Comparison of ENCODE assay signal across 8 mouse cellular contexts in genomic region chr7:24081634-24082431, GRCm38 (mm10). TPM values are rescaled to one million over a fixed set of nuclear protein-coding genes. Genes with fewer than 3 reads are reported as not detected.
DNase-seq lines count a peak whose midpoint lies in the region; ATAC-seq and TF ChIP-seq lines count a peak whose summit lies in the region.

TSS of gene Zfp180 (plus strand) at chr7:24081924.

- ATAC-seq in embryonic facial prominence, embryonic 14.5 days (ENCODE audit: low read depth), result peak; percentile 98
- peak; percentile 98 for ATAC-seq in limb, embryonic 13.5 days (ENCODE audit: low FRiP score, low read depth)
- peak; percentile 97 for ATAC-seq in midbrain, embryonic 16.5 days

- peaks cover 9% of the 10 kb centered on the region; the same call in 1 of the 2 replicates for H3K9me3 ChIP-seq in embryonic facial prominence, embryonic 14.5 days (ENCODE audit: control insufficient read depth, low read length)
- H3K9me3 ChIP-seq in limb, embryonic 13.5 days, result peaks cover 15% of the 10 kb centered on the region; the same call in 1 of the 2 replicates
- H3K9me3 ChIP-seq in midbrain, embryonic 16.5 days (replicated peaks; ENCODE audit: control insufficient read depth, low read length, poor library complexity, severe bottlenecking), result peaks cover 11% of the 10 kb centered on the region

- peaks cover 18% of the 10 kb centered on the region for H3K36me3 ChIP-seq in embryonic facial prominence, embryonic 14.5 days (ENCODE audit: control insufficient read depth, insufficient read depth, low read length)
- H3K36me3 ChIP-seq in heart, adult 2 months (ENCODE audit: control insufficient read depth, insufficient read depth, low read length), result no peaks in the 10 kb centered on the region
- H3K36me3 ChIP-seq in limb, embryonic 13.5 days, result peaks cover 23% of the 10 kb centered on the region
- H3K36me3 ChIP-seq in midbrain, embryonic 16.5 days (ENCODE audit: control insufficient read depth, insufficient read depth, low read length), result peaks cover 15% of the 10 kb centered on the region

- no peak for TF ChIP-seq CTCF in heart, adult 2 months (IDR thresholded peaks at IDR 0.05)

- peak; percentile 69 for TF ChIP-seq POLR2A in heart, adult 2 months (IDR thresholded peaks at IDR 0.05; ENCODE audit: insufficient read depth, low read depth, low read length)

- 23% methylated on average over 44 of the region's 44 CpGs for WGBS in embryonic facial prominence, embryonic 14.5 days
- WGBS in heart, adult 2 months, result 14% methylated on average over 44 of the region's 44 CpGs
- 16% methylated on average over 44 of the region's 44 CpGs for WGBS in limb, embryonic 13.5 days
- 20% methylated on average over 44 of the region's 44 CpGs for WGBS in midbrain, embryonic 16.5 days

- intact Hi-C loops in heart, adult 2 months (cut with DNase I), result loop anchor here (1.0 to 5.0 kb wide), 5 partner anchors 29 to 185 kb away; partner anchors contain the start of gene Zfp108

- H3K9ac ChIP-seq in embryonic facial prominence, embryonic 14.5 days (ENCODE audit: low read depth, low read length), result peak within 1 kb of the TSS; percentile 69
- peak within 1 kb of the TSS; percentile 60 for H3K9ac ChIP-seq in heart, adult 2 months (ENCODE audit: low read depth, low read length)
- peak within 1 kb of the TSS; percentile 79 for H3K9ac ChIP-seq in limb, embryonic 13.5 days
- H3K9ac ChIP-seq in midbrain, embryonic 16.5 days (ENCODE audit: low read depth, low read length), result peak within 1 kb of the TSS; percentile 82

- TF ChIP-seq EP300 in heart, adult 2 months (IDR thresholded peaks at IDR 0.05; ENCODE audit: insufficient read depth, low read depth, low read length), result peak; percentile 68

- H3K27me3 ChIP-seq in embryonic facial prominence, embryonic 14.5 days (replicated peaks; ENCODE audit: control insufficient read depth, insufficient read depth, low read length), result no peaks in the 10 kb centered on the region
- no peaks in the 10 kb centered on the region for H3K27me3 ChIP-seq in heart, adult 2 months (ENCODE audit: control insufficient read depth, insufficient read depth, low read length)
- no peaks in the 10 kb centered on the region for H3K27me3 ChIP-seq in limb, embryonic 13.5 days
- no peaks in the 10 kb centered on the region; the same call in 1 of the 2 replicates for H3K27me3 ChIP-seq in midbrain, embryonic 16.5 days (ENCODE audit: control insufficient read depth, insufficient read depth, low read depth, low read length)

- peaks cover 4% of the 10 kb centered on the region; the same call in 1 of the 2 replicates for H3K79me2 ChIP-seq in heart, adult 2 months (replicated peaks; ENCODE audit: control insufficient read depth, insufficient read depth, low read length)

- H3K27ac ChIP-seq in embryonic facial prominence, embryonic 14.5 days (replicated peaks; ENCODE audit: low read depth, low read length), result peak within 1 kb of the TSS; percentile 82
- peak within 1 kb of the TSS; percentile 89 for H3K27ac ChIP-seq in heart, adult 2 months
- peak within 1 kb of the TSS; percentile 85 for H3K27ac ChIP-seq in limb, embryonic 13.5 days
- peak within 1 kb of the TSS; percentile 75 for H3K27ac ChIP-seq in midbrain, embryonic 16.5 days (ENCODE audit: low read length)

- peak within 1 kb of the TSS; percentile 62 for H3K4me3 ChIP-seq in embryonic facial prominence, embryonic 14.5 days (ENCODE audit: low read depth, low read length)
- peak within 1 kb of the TSS; percentile 91 for H3K4me3 ChIP-seq in heart, adult 2 months
- peak within 1 kb of the TSS; percentile 54 for H3K4me3 ChIP-seq in limb, embryonic 13.5 days
- H3K4me3 ChIP-seq in midbrain, embryonic 16.5 days (ENCODE audit: low read depth, low read length), result peak within 1 kb of the TSS; percentile 55

- DNase-seq in 3T3-L1 (ENCODE audit: low read depth, low spot score), result peak; percentile 97
- peak; percentile 68 to 86 for DNase-seq in adrenal gland, postnatal 4 days (ENCODE audit: low spot score in 2 of 2)
- DNase-seq in embryonic facial prominence, embryonic 14.5 days (ENCODE audit: low spot score), result peak; percentile 99
- DNase-seq in heart, adult 2 months, result peak; percentile 93 to 97
- peak; percentile 97 to 98 for DNase-seq in kidney, adult 8-10 months
- DNase-seq in spleen, postnatal 10 days (ENCODE audit: low spot score in 2 of 2), result peak; percentile 88 to 92

- H3K4me2 ChIP-seq in embryonic facial prominence, embryonic 14.5 days (ENCODE audit: low read depth, low read length), result peak within 1 kb of the TSS; percentile 82
- H3K4me2 ChIP-seq in limb, embryonic 13.5 days (replicated peaks), result peak within 1 kb of the TSS; percentile 85
- H3K4me2 ChIP-seq in midbrain, embryonic 16.5 days (ENCODE audit: low read length), result peak within 1 kb of the TSS; percentile 83

- peaks cover 9% of the 10 kb centered on the region for H3K4me1 ChIP-seq in embryonic facial prominence, embryonic 14.5 days (ENCODE audit: control insufficient read depth, insufficient read depth, low read length)
- H3K4me1 ChIP-seq in heart, adult 2 months (ENCODE audit: control insufficient read depth, insufficient read depth, low read length), result peaks cover 8% of the 10 kb centered on the region
- peaks cover 23% of the 10 kb centered on the region for H3K4me1 ChIP-seq in limb, embryonic 13.5 days
- peaks cover 15% of the 10 kb centered on the region for H3K4me1 ChIP-seq in midbrain, embryonic 16.5 days (ENCODE audit: control insufficient read depth, insufficient read depth, low read length)

RNA-seq across cellular contexts. Expression of gene Zfp180, which starts in this region (rescaled TPM):
- total RNA-seq in adrenal gland, postnatal 4 days (2021), result 10 to 100 TPM; 19.9 to 20.8 TPM
- polyA plus RNA-seq in embryonic facial prominence, embryonic 14.5 days (2014; fragmentation: Nextera tagmentation; extraction: Ambion mirVana), result 21.3 and 22.0 TPM in 2 replicates
- 10 to 100 TPM; 16.7 to 16.8 TPM for total RNA-seq in heart, adult 2 months (2021)
- polyA plus RNA-seq in heart, adult 2 months (2012; rRNA removed), result 7.7 and 11.3 TPM in 2 replicates
- polyA plus RNA-seq in limb, embryonic 13.5 days (2015; fragmentation: Nextera tagmentation; extraction: Ambion mirVana), result 23.0 and 25.2 TPM in 2 replicates
- polyA plus RNA-seq in midbrain, embryonic 16.5 days (2015; fragmentation: Nextera tagmentation; extraction: Ambion mirVana), result 41.9 and 44.2 TPM in 2 replicates

Comparison
In these comparisons a context has a peak if more than half of its experiments do, and no peak if none do; other contexts are left out.
1. Peak in every context shown above with its lines: DNase-seq, ATAC-seq, H3K4me3 ChIP-seq and H3K27ac ChIP-seq.